Mouse (Mus musculus) neural tube, embryonic 14.5 days (tissue): ENCODE measurements at regions not wholly inside any gene's neighbourhood (a gene's known extent, or its start where the extent isn't known, plus 50 kb on each side); places are given as distances from the start of the nearest gene placed in this dataset.

Experiments
- ATAC-seq: fragments of 200-750 bp; cut with Nextera tagmentation; 2 replicates; pipeline ENCODE4 v1.8.0; 2017; ENCODE audit warnings: low read depth, mild to moderate bottlenecking, moderate TSS enrichment, moderate library complexity
- H3K27ac ChIP-seq: fragments of 300-500 bp; sonication (generic); 2 replicates; pipeline ENCODE4 v1.5.1; 2014; ENCODE audit warnings: low read depth, mild to moderate bottlenecking, control low read depth, low read length, moderate library complexity, mixed read lengths
- H3K27me3 ChIP-seq: fragments of 300-500 bp; sonication (generic); 2 replicates; pipeline ENCODE4 v1.6.1; 2014; ENCODE audit warnings: low read length; ENCODE audit not compliant: control insufficient read depth, insufficient read depth
- H3K36me3 ChIP-seq: fragments of 300-500 bp; sonication (generic); 2 replicates; pipeline ENCODE4 v1.6.1; 2014; ENCODE audit warnings: low read length, mixed read lengths; ENCODE audit not compliant: control insufficient read depth, insufficient read depth
- H3K4me1 ChIP-seq: fragments of 300-500 bp; sonication (generic); 2 replicates; pipeline ENCODE4 v1.6.1; 2014; ENCODE audit warnings: low read length; ENCODE audit not compliant: control insufficient read depth, insufficient read depth
- H3K4me2 ChIP-seq: fragments of 300-500 bp; sonication (generic); 2 replicates; pipeline ENCODE4 v1.6.1; 2014; ENCODE audit warnings: mild to moderate bottlenecking, low read depth, low read length, control low read depth
- H3K4me3 ChIP-seq: fragments of 300-500 bp; sonication (generic); 2 replicates; pipeline ENCODE4 v1.5.1; 2014; ENCODE audit warnings: low read depth, low read length, control low read depth, mixed read lengths
- H3K9ac ChIP-seq: fragments of 300-500 bp; sonication (generic); replicated peaks from 2 replicates; pipeline ENCODE4 v1.6.1; 2014; ENCODE audit warnings: low read depth, mild to moderate bottlenecking, control low read depth, low read length, mixed read lengths
- H3K9me3 ChIP-seq: fragments of 300-500 bp; sonication (generic); 2 replicates; pipeline ENCODE4 v1.6.1; 2016; ENCODE audit warnings: low read length; ENCODE audit not compliant: control insufficient read depth
- WGBS: fragments of 180-500 bp; shearing (Covaris S2); extraction: QIAGEN DNeasy Blood & Tissue Kit; methylation state at CpG from one replicate; pipeline ENCODE4 v1.1.7; 2014; 5-methylcytosine and 5-hydroxymethylcytosine counted together

- 92% methylated on average over 4 of the region's 4 CpGs for WGBS
These were observed 52.1 kb downstream of the Rprm start for GRCm38 (mm10) chr2:54033277-54033676.

DNA sequence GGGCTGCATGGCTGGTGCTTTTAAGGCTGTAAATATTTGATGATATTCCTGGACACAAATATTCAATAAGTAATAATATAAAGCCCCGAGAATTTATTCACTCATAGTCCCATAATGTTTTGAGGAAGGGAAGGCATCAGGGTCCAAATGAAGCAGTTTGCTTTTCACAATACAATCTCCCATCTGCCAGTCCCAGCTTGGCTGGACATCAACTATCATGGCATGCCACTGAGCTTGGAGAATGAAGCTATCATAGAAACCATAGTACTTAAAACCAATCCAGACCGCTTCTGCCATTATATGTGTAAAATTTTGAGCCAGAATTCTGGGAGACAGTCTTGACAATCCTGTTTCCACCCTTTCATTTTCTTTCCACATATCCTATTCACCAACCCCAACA, 56.5 kb downstream of the Rprm start:
- Histone ChIP-seq H3K27ac (no peak overlapping the region), H3K9me3 (no peaks in the 10 kb centered on the region), H3K36me3 (no peaks in the 10 kb centered on the region), H3K27me3 (no peaks in the 10 kb centered on the region), H3K4me2 (no peak overlapping the region), H3K4me1 (no peaks in the 10 kb centered on the region), H3K9ac (no peak overlapping the region), H3K4me3 (no peak overlapping the region)
- 90% methylated on average over 2 of the region's 2 CpGs for WGBS
- no peak for ATAC-seq

More at GRCm38 (mm10) chr2:54033277-54033676, 52.1 kb downstream of the Rprm start:
- Histone ChIP-seq H3K36me3 (no peaks in the 10 kb centered on the region), H3K4me1 (no peaks in the 10 kb centered on the region), H3K9ac (no peak overlapping the region), H3K4me3 (no peak overlapping the region), H3K9me3 (no peaks in the 10 kb centered on the region), H3K27me3 (no peaks in the 10 kb centered on the region), H3K4me2 (no peak overlapping the region), H3K27ac (no peak overlapping the region)
- no peak for ATAC-seq

- Histone ChIP-seq H3K4me2 (no peak overlapping the region), H3K27me3 (no peaks in the 10 kb centered on the region), H3K9ac (no peak overlapping the region), H3K4me1 (no peaks in the 10 kb centered on the region), H3K36me3 (no peaks in the 10 kb centered on the region), H3K27ac (no peak overlapping the region), H3K4me3 (no peak overlapping the region), H3K9me3 (no peaks in the 10 kb centered on the region)
- WGBS = 90% methylated on average over 4 of the region's 4 CpGs
- ATAC-seq = no peak
These were observed 62.6 kb downstream of the Rprm start for GRCm38 (mm10) chr2:54022708-54023107.

GRCm38 (mm10) chr2:53990157-53990556, 95.2 kb downstream of the Rprm start:
- H3K4me2 ChIP-seq = no peak overlapping the region
- no peaks in the 10 kb centered on the region for H3K36me3 ChIP-seq
- H3K27me3 ChIP-seq = no peaks in the 10 kb centered on the region
- no peaks in the 10 kb centered on the region for H3K9me3 ChIP-seq
- peak; percentile 51; the same call in 1 of the 2 replicates for ATAC-seq
- H3K9ac ChIP-seq = no peak overlapping the region
- 58% methylated on average over 2 of the region's 2 CpGs for WGBS
- H3K4me3 ChIP-seq = no peak overlapping the region
- H3K4me1 ChIP-seq = no peaks in the 10 kb centered on the region
- no peak overlapping the region for H3K27ac ChIP-seq

DNA sequence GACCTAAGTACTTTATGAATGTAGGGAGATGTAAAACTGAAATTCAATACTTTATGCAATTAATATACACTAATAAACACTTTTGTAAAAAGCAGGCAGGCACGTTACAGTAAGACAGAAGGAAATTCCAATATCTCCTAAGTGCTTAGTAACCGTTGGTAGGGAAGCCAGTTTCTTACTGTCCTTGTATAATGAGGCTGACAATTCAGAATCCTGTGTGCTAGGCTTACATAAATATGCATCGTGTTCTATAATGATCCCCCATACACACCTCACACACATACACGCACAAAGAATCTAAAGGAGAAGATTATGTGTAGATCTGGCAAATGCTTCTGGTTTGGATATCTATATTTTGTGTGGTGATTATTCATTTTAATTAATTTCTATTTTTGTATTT, 109.6 kb downstream of the Rprm start:
- no peaks in the 10 kb centered on the region for H3K9me3 ChIP-seq
- no peak overlapping the region for H3K4me3 ChIP-seq
- ATAC-seq = peak; percentile 38; the same call in 1 of the 2 replicates
- no peak overlapping the region for H3K4me2 ChIP-seq
- no peak overlapping the region for H3K9ac ChIP-seq
- no peaks in the 10 kb centered on the region for H3K27me3 ChIP-seq
- H3K27ac ChIP-seq = no peak overlapping the region
- WGBS = 70% methylated on average over 4 of the region's 4 CpGs
- H3K4me1 ChIP-seq = no peaks in the 10 kb centered on the region
- H3K36me3 ChIP-seq = no peaks in the 10 kb centered on the region

- WGBS = 67% methylated on average over 1 of the region's 1 CpGs
- Histone ChIP-seq H3K36me3 (no peaks in the 10 kb centered on the region), H3K27ac (no peak overlapping the region), H3K4me1 (no peaks in the 10 kb centered on the region), H3K4me3 (no peak overlapping the region), H3K4me2 (no peak overlapping the region), H3K9me3 (no peaks in the 10 kb centered on the region), H3K27me3 (no peaks in the 10 kb centered on the region), H3K9ac (no peak overlapping the region)
- ATAC-seq = no peak
These were observed 124.9 kb downstream of the Rprm start for GRCm38 (mm10) chr2:53960499-53960898.

DNA sequence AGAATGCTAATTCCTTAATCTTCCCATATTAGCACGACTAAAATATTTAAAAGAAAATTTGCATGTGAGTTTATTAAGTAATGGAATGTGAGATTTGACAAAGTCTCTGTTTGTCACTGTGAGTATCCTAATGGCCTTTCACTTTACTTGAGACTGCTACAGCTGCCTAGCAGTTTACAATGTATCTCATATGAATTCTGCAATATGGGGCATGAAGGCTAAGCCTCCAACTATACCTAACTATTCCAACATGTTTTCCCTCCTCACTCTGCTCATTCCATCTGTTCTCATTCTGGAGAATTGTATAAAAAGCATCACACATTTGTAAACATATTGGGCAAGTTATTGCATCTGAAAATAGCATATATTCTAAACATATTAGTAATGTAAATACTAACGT, 137.1 kb downstream of the Rprm start:
- 50% methylated on average over 2 of the region's 2 CpGs for WGBS
- no peak overlapping the region for H3K4me3 ChIP-seq
- H3K4me1 ChIP-seq = no peaks in the 10 kb centered on the region
- no peak overlapping the region for H3K27ac ChIP-seq
- no peak for ATAC-seq
- H3K9ac ChIP-seq = no peak overlapping the region
- no peaks in the 10 kb centered on the region for H3K27me3 ChIP-seq
- H3K9me3 ChIP-seq = no peaks in the 10 kb centered on the region
- no peak overlapping the region for H3K4me2 ChIP-seq
- H3K36me3 ChIP-seq = no peaks in the 10 kb centered on the region

DNA sequence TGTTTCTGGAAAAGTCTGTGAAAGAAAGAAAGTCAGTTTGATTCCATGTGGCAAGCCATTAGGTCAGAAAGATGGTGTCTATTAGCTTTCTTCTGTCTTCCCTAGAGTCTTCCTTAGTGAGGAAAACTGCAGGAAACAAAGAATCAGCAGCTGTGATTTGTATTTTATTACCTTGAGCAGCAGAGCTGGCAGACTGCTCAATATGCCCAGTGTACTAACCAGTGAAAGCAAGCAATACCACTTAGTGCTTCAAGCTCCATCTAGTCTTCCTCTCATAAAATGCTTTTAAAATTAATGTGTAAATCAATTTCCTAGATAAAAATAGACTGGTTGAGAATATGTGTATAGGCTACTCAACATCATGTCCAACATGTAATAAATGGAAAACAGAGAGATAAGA, 137.8 kb downstream of the Rprm start:
- H3K4me3 ChIP-seq = no peak overlapping the region
- no peak overlapping the region for H3K27ac ChIP-seq
- H3K36me3 ChIP-seq = no peaks in the 10 kb centered on the region
- no peak overlapping the region for H3K4me2 ChIP-seq
- ATAC-seq = peak; percentile 92
- H3K27me3 ChIP-seq = no peaks in the 10 kb centered on the region
- no peaks in the 10 kb centered on the region for H3K9me3 ChIP-seq
- H3K9ac ChIP-seq = no peak overlapping the region
- no peaks in the 10 kb centered on the region for H3K4me1 ChIP-seq

GRCm38 (mm10) chr2:53911857-53912256, 173.5 kb downstream of the Rprm start:
- no peak for ATAC-seq
- Histone ChIP-seq H3K9me3 (no peaks in the 10 kb centered on the region), H3K4me3 (no peak overlapping the region), H3K27me3 (no peaks in the 10 kb centered on the region), H3K4me2 (no peak overlapping the region), H3K9ac (no peak overlapping the region), H3K27ac (no peak overlapping the region), H3K36me3 (no peaks in the 10 kb centered on the region), H3K4me1 (no peaks in the 10 kb centered on the region)
- WGBS = 92% methylated on average over 3 of the region's 3 CpGs
